Mouse (Mus musculus) urinary bladder, postnatal 14 days (tissue): ENCODE results near the gene Hist1h2bp.
"Not testable (repeated sequence)": the region's sequence is repeated elsewhere in the genome, so short reads cannot be mapped to it uniquely, and the experiment has no call there.

ENCODE experiments used
- DNase-seq: peaks from one replicate; pipeline ENCODE4 v3.0.0; 2021; ENCODE audit warnings: low spot score

Hist1h2bp gene

GRCm38 (mm10) chr13:21786899-21787629 is at the start of gene Hist1h2bp, which contains the start of gene Hist1h2an:
Hist1h2bp (plus strand) TSS chr13:21787461.
Hist1h2an (minus strand) TSS chr13:21787218.
- peak; percentile 86 for DNase-seq

DNA sequence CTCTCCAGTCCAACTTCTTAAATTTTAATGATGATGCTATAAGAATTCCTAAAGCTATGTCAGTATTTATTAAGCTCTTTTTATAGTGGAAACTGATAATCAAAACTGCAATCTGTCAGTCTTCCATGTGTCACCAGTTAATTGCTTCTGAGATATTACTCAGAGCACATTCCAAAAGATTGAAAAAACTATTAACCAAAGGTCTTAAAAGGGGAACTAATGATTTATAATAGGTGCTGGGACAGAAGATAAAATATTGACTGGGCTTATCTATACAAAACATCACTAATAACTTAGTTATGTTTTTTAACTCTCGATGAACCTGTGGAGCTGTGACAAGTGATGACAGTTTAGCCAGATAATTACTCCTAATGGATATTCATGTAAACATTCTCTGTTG is 42.3 kb upstream of the Hist1h2bp start:
- DNase-seq: no peak

DNA sequence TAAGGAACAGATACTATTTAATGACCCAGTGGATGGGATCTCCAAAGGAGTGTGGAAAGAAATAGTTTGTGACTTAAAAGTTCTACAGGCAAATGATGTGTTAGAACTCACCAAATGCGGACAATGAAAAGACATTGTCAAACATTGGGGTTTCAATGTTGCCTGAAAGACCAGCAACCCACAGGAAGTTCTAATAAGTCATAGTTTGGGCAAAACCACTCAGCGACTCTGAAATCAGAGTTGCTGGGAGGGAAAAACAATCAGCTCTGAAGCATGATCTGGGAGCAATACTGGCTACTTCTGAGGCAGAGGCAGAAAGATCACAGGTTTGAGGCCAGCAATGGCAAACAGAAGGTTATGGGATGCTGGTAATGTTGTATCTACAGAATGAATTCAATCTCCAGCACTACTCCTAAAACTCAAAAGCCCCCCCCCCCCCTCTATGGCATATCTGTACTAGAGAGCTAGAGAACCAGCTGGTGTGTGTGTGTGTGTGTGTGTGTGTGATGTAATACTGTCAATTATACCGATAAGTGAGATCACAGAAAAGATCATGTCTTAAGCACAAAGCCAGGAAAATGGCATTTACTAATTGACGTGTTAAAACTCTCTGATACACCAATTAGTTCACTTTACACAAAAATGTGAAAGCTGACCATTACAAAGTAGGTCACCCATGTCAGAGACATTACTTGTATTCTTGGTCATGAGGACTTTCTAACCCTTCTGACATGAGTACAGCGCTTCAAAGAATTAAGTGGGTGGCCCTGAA is 37.7 kb upstream of the Hist1h2bp start:
- DNase-seq: no peak

DNA sequence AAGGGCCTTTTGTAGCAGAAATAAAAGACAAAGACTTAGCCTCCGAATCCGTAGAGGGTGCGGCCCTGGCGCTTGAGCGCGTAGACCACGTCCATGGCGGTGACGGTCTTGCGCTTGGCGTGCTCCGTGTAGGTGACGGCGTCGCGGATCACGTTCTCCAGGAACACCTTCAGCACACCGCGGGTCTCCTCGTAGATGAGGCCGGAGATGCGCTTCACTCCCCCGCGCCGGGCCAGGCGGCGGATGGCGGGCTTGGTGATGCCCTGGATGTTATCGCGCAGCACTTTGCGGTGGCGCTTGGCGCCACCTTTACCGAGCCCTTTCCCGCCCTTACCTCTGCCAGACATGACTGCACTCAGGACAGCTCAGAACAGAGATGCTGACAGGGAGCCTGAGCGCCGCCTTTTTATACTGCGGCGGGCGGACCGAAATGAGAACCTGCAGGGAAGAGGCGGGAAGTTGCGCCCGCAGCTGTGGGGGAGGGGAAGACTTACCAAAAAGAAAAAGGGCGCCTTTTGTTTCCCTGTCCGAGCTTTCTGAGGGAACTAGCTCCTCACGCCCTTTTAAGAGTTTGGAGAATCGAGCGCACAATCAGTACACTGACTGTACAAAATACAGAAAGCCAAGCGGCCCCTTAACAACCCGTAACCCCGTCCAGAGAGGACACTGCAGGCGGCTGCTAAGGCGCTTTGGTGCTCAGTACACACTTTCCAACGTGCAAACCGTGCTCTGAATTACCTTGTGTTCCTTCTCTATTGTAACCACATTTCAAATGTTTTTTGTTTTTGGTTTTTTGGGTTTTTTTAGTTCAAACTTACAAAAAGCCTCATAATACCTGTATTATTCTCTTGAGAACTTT is 36.9 kb upstream of the Hist1h2bp start, which contains the start of gene Hist1h4k:
Gene Hist1h4k, minus strand, starts transcription at position 347 of the 859 bp plus-strand sequence.
- peak; percentile 93 for DNase-seq

- DNase-seq: no peak
Observed at GRCm38 (mm10) chr13:21751417-21751816, 35.8 kb upstream of the Hist1h2bp start.

- DNase-seq: no peak
Observed at GRCm38 (mm10) chr13:21751827-21752226, 35.4 kb upstream of the Hist1h2bp start.

GRCm38 (mm10) chr13:21752356-21752755 is 34.9 kb upstream of the Hist1h2bp start:
- no peak for DNase-seq

- no peak for DNase-seq
Observed at GRCm38 (mm10) chr13:21753051-21753523, 34.2 kb upstream of the Hist1h2bp start.

DNA sequence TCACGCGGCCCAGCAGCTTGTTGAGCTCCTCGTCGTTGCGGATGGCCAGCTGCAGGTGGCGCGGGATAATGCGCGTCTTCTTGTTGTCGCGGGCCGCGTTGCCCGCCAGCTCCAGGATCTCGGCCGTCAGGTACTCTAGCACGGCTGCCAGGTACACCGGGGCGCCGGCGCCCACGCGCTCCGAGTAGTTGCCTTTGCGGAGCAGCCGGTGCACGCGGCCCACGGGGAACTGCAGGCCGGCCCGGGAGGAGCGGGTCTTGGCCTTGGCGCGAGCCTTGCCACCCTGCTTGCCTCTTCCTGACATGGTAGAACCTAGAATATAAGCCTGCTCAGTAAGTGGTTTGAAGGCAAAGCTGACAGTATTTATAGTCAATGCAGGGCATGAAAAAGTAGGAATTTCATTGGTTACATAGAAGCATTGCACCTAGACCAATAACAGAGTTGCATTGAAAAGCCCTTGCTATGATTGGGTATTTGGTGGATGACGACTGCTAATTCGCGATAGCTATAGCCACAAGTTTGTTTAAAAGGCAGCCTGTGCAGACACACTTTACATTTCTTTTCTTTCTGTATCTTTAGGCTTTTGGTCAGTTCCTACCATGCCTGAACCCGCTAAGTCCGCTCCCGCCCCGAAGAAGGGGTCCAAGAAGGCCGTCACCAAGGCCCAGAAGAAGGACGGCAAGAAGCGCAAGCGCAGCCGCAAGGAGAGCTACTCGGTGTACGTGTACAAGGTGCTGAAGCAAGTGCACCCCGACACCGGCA is 33.6 kb upstream of the Hist1h2bp start, which contains the start of the genes Hist1h2ak and Hist1h2bn:
Gene Hist1h2ak, minus strand, starts transcription at position 304 of the 762 bp plus-strand sequence.
Gene Hist1h2bn, plus strand, starts transcription at position 600 of the 762 bp plus-strand sequence.
- peak; percentile 59 for DNase-seq

- DNase-seq: peak; percentile 19
Observed at GRCm38 (mm10) chr13:21754294-21755001, 32.8 kb upstream of the Hist1h2bp start.

- DNase-seq: no peak
Observed at GRCm38 (mm10) chr13:21755707-21756106, 31.6 kb upstream of the Hist1h2bp start.

GRCm38 (mm10) chr13:21778814-21779766 is 8.2 kb upstream of the Hist1h2bp start:
- DNase-seq: peak; percentile 69

GRCm38 (mm10) chr13:21779767-21780731 is 7.2 kb upstream of the Hist1h2bp start, which contains the start of gene Hist1h1b:
Hist1h1b (minus strand) TSS chr13:21780625.
- peak; percentile 73 for DNase-seq

- no peak for DNase-seq
Observed at GRCm38 (mm10) chr13:21781021-21781555, 6.2 kb upstream of the Hist1h2bp start.

- DNase-seq: no peak
Observed at GRCm38 (mm10) chr13:21781639-21782038, 5.6 kb upstream of the Hist1h2bp start.

GRCm38 (mm10) chr13:21782361-21783254 is 4.7 kb upstream of the Hist1h2bp start:
- not testable (repeated sequence) for DNase-seq

GRCm38 (mm10) chr13:21783255-21783617 is 4.0 kb upstream of the Hist1h2bp start, which contains the start of gene Hist1h3i:
Hist1h3i (minus strand) TSS chr13:21783370.
- peak; percentile 47 for DNase-seq
